Mouse (Mus musculus) liver, postnatal 0 days (tissue): Measurements from ENCODE around the gene Syncrip.

Experiments used
- CTCF ChIP-seq: sonication (generic); IDR thresholded peaks from 2 replicates; pipeline ENCODE4 v1.5.1; 2016; ENCODE audit warnings: antibody characterized with exemption, low read depth
- EP300 ChIP-seq: IDR thresholded peaks from 2 replicates; pipeline ENCODE4 v1.6.1; 2016; ENCODE audit warnings: antibody characterized with exemption, low read depth, mild to moderate bottlenecking

- TF ChIP-seq CTCF = no peak
- no peak for TF ChIP-seq EP300
These were observed 45.6 kb upstream of the Syncrip start for GRCm38 (mm10) chr9:88527956-88528355.
